Mouse (Mus musculus) erythroblast, embryonic 14.5 days (primary cell): ENCODE data around the gene Fgd2.

ENCODE experiments used
- GATA1 ChIP-seq: IDR thresholded peaks from 2 replicates; pipeline ENCODE4 v1.6.1; 2012; ENCODE audit warnings: low read length, inconsistent platforms, mixed read lengths
- TAL1 ChIP-seq: IDR thresholded peaks from 3 replicates; pipeline ENCODE4 v1.6.1; 2012; ENCODE audit warnings: low read length, inconsistent platforms, mixed read lengths

DNA sequence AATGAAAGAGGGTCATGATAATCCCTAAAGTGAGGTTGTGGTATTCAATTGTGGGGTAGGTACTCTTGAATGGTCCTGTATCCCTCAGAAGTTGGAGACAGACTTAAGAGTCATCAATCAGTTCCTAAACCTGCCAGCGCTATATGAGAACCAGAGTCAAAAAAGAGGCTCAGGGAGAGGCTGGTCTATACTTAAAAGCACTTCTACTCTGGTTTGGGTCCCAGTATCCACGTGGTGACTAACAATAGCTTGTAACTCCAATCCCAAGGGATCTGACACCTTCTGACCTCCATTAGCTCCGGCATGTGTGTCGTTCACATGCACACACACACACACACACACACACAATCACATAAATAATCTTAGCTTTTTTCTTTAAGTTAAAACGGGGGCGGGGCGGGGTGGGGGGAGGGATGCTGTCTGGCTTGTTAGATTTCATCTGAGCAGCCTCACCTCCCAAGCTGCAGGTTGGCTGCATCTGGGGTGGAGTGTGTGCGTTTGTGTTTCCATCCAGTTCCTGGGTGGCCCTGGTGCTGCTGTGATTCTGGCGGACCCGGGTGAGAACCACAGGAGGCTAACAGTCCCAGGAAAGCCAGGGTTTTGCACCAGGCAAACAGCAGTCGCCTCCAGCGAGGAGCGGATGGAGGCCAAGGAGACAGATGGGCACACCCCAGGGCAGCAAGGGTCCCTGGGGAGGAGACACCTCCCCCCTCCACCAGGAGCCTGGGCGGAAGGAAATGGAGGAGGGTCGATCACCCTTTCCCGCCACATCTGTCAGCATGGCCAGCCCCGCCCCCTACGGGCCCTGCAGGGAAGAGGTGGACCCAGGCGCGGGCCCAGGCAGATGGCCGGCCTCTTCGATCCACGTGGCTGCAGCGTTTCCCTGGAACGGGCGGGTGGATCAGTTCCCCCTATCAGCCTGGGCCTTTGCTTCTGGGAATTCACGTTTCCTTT, 37.0 kb downstream of the Fgd2 start:
- TF ChIP-seq GATA1 (no peak), TAL1 (no peak)
